Mouse (Mus musculus) G1E (cell line): ENCODE results near the gene Nme7.

Experiments used
- CTCF ChIP-seq: IDR thresholded peaks from 2 replicates; pipeline ENCODE4 v1.5.1; 2012; ENCODE audit warnings: low read depth, low read length, inconsistent platforms, mixed read lengths
- GATA2 ChIP-seq: IDR thresholded peaks from 2 replicates; pipeline ENCODE4 v1.6.1; 2012; ENCODE audit warnings: low read depth, low read length, inconsistent platforms, borderline replicate concordance
- POLR2AphosphoS5 ChIP-seq: IDR thresholded peaks from 2 replicates; pipeline ENCODE4 v1.6.1; 2012; ENCODE audit warnings: low read depth, low read length, inconsistent platforms; ENCODE audit not compliant: insufficient replicate concordance
- TAL1 ChIP-seq: conservative IDR thresholded peaks from 2 replicates; pipeline ENCODE4 v1.6.1; 2012; ENCODE audit warnings: low read depth, low read length, inconsistent platforms, mixed read lengths

GRCm38 (mm10) chr1:164301949-164302348, 2.0 kb upstream of the Nme7 start:
- TF ChIP-seq TAL1, result no peak
- TF ChIP-seq CTCF, result no peak
- no peak for TF ChIP-seq POLR2AphosphoS5
- TF ChIP-seq GATA2, result no peak
